Mouse (Mus musculus): ENCODE data around the gene Ahnak.
"Not testable (repeated sequence)": the region's sequence is repeated elsewhere in the genome, so short reads cannot be mapped to it uniquely, and the experiment has no call there.

Ahnak gene

GRCm38 (mm10) chr19:8992769-8993624 is 3.9 kb downstream of the Ahnak start:
- DNase-seq (ENCODE audit: low read depth in 2 of 2, low spot score in 2 of 2): peak; percentile 70 to 85

GRCm38 (mm10) chr19:8993625-8993912 is 4.5 kb downstream of the Ahnak start:
- no peak for DNase-seq (ENCODE audit: low read depth in 2 of 2, low spot score in 2 of 2)

- no peak for DNase-seq (ENCODE audit: low read depth in 2 of 2, low spot score in 2 of 2)
Measured at GRCm38 (mm10) chr19:8994813-8995607, 5.9 kb downstream of the Ahnak start.

- DNase-seq (ENCODE audit: low read depth in 2 of 2, low spot score in 2 of 2): no peak
Measured at GRCm38 (mm10) chr19:8996601-8997000, 7.5 kb downstream of the Ahnak start.

GRCm38 (mm10) chr19:8997546-8997945 is 8.5 kb downstream of the Ahnak start:
- peak; percentile 61 to 69 for DNase-seq (ENCODE audit: low read depth in 2 of 2, low spot score in 2 of 2)

- DNase-seq (ENCODE audit: low read depth in 2 of 2, low spot score in 2 of 2): no peak
Measured at GRCm38 (mm10) chr19:8998546-8998945, 9.5 kb downstream of the Ahnak start.

GRCm38 (mm10) chr19:8999223-8999622 is 10.1 kb downstream of the Ahnak start:
- no peak for DNase-seq (ENCODE audit: low read depth in 2 of 2, low spot score in 2 of 2)

- DNase-seq (ENCODE audit: low read depth in 2 of 2, low spot score in 2 of 2): not testable (repeated sequence)
Measured at GRCm38 (mm10) chr19:9006915-9007314, 17.8 kb downstream of the Ahnak start.

- DNase-seq (ENCODE audit: low read depth in 2 of 2, low spot score in 2 of 2): no peak
Measured at GRCm38 (mm10) chr19:9019298-9019697, 30.2 kb downstream of the Ahnak start.

GRCm38 (mm10) chr19:9023021-9023778 is 34.1 kb downstream of the Ahnak start:
- DNase-seq (ENCODE audit: low read depth in 2 of 2, low spot score in 2 of 2): no peak

GRCm38 (mm10) chr19:9025562-9026257 is 36.6 kb downstream of the Ahnak start:
- DNase-seq (ENCODE audit: low read depth in 2 of 2, low spot score in 2 of 2): no peak

GRCm38 (mm10) chr19:9026634-9027033 is 37.5 kb downstream of the Ahnak start:
- no peak for DNase-seq (ENCODE audit: low read depth in 2 of 2, low spot score in 2 of 2)

- no peak for DNase-seq (ENCODE audit: low read depth in 2 of 2, low spot score in 2 of 2)
Measured at GRCm38 (mm10) chr19:9027795-9028194, 38.7 kb downstream of the Ahnak start.

- DNase-seq (ENCODE audit: low read depth in 2 of 2, low spot score in 2 of 2): no peak
Measured at GRCm38 (mm10) chr19:9028375-9028774, 39.3 kb downstream of the Ahnak start.

- no peak for DNase-seq (ENCODE audit: low read depth in 2 of 2, low spot score in 2 of 2)
Measured at GRCm38 (mm10) chr19:9029640-9030262, 40.7 kb downstream of the Ahnak start.

- DNase-seq (ENCODE audit: low read depth in 2 of 2, low spot score in 2 of 2): no peak
Measured at GRCm38 (mm10) chr19:9032502-9033129, 43.5 kb downstream of the Ahnak start.

GRCm38 (mm10) chr19:9033412-9034340 is 44.6 kb downstream of the Ahnak start:
- DNase-seq (ENCODE audit: low read depth in 2 of 2, low spot score in 2 of 2): no peak

GRCm38 (mm10) chr19:9034480-9034879 is 45.4 kb downstream of the Ahnak start:
- no peak for DNase-seq (ENCODE audit: low read depth in 2 of 2, low spot score in 2 of 2)

- DNase-seq (ENCODE audit: low read depth in 2 of 2, low spot score in 2 of 2): no peak
Measured at GRCm38 (mm10) chr19:9035101-9035500, 46.0 kb downstream of the Ahnak start.
